Mouse (Mus musculus) heart, adult 11 months (tissue): ENCODE data around the gene Zfc3h1.

Experiments
- DNase-seq: peaks from one replicate; pipeline ENCODE4 v3.0.0; 2022

Gene Zfc3h1

DNA sequence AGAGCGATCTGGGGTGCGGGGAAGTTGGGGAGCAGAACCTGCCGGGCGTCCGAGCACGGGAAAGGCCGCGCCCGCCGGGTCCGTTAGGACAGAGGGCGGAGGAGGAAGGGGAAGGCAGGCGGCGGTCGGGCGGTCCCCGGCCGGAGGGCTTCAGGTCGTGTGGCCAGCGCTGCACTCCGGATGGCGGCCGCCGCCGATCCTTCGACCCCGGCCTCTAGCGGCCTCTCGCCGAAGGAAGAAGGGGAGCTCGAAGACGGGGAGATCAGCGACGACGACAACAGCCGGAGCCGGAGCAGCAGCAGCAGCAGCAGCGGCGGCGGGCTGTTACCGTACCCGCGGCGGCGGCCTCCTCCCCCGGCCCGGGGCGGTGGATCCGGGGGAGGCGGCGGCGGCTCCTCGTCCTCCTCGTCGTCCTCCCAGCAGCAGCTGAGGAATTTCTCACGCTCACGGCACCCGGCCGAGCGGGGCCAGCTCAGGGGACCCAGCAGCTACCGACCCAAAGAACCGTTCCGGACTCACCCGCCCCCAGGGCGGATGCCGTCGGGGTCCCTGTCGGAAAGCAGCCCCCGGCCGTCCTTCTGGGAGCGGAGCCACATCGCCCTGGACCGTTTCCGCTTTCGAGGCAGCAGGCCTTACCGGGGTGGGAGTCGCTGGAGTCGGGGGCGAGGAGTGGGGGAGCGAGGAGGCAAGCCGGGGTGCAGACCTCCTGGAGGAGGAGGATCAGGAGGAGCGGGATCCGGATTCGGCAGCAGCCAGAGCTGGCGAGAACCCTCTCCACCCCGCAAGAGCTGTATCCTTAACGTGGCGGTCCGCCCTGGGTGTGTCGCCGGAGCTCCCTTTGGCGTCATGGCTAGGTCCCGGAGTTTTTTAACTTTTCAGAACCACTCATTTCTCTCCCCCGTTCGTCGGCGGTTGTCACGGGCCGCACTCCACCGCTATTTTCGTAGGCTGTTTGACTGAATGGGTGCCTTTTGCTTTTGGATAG, 551 bp downstream of the Zfc3h1 start:
- DNase-seq, result peak; percentile 98

DNA sequence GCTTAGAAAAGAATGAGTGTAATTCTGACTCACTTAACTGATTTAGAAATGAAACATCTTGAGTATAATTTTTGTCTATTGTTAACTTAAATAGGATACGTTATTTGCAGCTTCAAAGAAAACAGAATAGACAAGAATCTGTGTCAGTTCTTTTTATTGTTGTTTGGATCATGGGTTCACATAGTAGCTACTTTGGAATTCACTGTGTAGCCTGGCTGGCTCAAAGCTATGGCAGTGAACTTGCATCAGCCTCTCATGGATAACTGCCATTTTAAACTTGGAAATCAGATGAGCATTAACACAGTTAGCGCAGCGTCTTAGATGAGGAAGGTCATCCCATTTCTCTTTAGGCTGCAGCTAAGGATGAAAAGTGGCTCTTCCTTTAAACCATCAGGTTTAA, 3.1 kb downstream of the Zfc3h1 start:
- no peak for DNase-seq

DNA sequence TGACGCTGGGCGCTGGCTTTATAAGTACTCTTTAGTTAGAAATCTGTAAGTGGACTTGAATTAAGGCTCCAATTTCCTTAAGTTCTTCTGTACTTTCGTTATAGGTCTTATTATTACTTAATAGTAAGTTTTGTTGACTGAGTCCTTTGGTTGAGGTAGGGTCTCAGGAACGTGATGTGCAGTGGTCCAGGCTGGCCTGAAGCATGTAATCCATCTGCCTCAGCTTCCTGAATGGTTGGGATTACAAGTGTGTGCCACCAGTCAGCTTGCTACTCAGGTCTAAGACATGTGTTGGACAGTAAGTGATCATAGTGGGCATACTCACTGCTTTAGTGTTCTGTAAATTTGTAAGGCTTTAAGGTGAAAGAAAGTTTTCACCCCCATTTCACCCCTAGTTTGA, 6.3 kb downstream of the Zfc3h1 start:
- no peak for DNase-seq

DNA sequence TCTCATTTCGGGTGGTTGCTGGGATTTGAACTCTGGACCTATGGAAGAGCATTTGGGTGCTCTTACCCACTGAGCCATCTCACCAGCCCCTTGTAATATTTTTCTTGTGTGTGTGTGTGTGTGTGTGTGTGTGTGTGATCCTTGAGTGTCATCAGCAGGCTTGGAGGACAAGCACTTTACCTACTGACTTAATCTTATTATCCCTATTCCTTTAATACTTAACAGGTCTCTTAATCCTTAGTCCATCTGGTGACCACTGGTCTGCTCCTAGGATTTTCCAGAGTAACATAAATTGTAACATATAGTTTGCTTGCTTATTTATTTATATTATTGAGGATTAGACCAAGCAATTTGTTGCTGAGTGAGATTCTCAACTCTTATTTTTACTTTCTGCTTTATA, 7.1 kb downstream of the Zfc3h1 start:
- DNase-seq, result no peak

DNA sequence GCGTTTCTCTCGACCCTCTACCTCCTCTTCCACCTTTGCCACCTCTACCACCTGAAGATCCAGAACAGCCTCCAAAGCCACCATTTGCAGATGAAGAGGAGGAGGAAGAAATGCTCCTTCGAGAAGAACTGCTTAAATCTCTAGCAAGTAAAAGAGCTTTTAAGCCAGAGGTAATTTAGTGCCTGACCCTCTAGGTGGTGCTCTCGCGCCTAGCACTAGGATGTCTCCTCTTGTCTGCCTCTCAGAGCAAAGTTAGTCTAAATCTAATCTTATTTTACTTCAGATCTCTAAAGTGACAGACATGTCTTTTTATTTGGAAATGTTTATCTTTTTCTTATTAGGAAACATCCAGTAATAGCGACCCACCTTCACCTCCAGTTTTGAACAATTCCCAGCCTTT, 21.6 kb downstream of the Zfc3h1 start:
- no peak for DNase-seq

DNA sequence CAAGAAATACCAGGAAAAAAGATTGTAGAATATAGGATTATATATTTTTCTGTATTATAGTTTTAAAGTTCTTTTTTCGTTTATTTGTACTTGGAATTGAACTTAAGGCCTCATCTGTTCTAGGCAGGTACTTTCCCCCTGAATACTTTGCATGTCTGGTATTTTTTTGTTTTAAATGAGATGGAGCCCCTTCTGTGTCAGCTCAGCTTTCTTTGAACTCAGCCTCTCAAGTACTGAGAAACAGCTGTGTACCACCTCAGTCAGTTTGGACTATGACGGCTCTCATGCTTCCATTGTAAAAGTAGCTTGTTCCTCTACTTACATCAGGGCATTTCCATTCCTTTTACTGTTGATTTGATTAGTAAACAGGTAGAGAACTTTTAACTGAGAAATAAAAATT, 28.7 kb downstream of the Zfc3h1 start:
- DNase-seq, result no peak

DNA sequence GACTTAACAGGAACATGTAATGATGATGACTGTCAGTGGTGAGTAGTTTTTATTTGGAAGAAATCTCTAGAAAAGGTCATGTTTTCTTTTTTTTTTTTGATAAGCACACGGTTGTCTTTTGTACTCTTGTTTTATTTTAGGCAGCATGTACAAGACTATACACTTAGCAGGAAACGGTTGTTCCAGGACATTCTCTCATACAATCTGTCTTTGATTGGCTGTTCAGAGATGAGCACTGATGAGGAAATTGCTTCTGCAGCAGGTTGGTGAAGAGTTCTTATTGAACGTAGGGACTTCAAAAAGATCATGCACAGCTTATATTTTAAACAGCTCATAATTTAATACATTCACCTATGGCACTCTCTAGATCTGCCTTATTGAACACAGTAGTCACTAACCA, 29.3 kb downstream of the Zfc3h1 start:
- no peak for DNase-seq

DNA sequence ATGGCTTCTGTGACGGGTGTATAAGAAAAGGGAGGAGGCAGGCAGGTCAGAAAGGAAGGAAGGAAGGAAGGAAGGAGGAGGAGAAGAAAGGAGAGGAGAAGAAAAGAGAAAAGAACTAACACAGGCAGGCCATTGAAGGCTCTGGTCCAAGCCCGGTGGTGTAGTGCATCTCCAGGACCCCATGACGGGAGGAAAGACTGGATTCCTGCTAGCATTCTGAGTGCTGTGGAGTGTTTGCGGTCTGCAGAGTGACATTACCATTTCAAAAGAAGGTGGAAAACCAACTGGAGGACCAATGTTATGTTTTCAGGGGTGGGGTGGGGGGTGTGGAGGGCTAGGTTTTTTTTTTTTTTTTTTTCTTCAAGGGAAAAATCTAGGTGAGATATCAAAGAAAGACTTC, 37.2 kb downstream of the Zfc3h1 start:
- DNase-seq, result no peak

DNA sequence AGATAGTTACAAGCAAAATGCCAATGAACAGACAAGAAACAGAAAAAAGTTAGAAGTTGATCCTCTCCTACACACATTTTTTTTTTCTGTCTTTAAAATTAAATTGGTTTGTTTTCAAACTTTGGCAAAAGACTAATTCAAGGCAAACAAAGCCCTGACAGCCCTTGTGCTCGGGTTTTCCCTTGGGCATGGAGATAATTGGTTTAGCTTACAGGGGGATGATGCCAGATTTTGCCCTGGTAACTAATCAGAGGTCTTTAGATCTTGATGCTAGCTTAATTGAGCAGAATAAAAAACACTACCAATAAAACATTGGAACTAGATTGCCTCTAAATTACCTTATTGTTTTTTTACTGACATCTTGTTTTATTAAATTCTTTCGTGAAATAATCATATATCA, 40.6 kb downstream of the Zfc3h1 start:
- DNase-seq, result no peak

DNA sequence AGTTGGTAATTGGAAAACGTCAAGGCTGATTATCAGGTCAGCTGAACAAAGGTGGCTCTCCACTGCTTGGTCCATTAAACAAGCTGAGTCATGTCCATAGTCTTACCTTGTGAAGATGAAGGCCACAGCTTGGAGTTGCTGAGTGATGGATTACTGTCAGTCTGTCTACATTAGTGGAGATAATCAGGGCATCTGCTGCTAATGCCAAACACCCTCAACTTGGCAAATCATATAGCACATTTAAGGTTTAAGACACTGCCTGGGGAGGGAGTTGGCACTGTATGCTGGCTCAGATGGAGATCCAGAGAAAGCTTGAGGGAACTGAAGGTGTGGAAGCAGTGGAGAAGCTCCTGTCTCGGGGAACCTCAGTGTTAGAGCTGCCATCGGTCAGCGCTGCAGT, 52.5 kb downstream of the Zfc3h1 start:
- DNase-seq, result no peak

DNA sequence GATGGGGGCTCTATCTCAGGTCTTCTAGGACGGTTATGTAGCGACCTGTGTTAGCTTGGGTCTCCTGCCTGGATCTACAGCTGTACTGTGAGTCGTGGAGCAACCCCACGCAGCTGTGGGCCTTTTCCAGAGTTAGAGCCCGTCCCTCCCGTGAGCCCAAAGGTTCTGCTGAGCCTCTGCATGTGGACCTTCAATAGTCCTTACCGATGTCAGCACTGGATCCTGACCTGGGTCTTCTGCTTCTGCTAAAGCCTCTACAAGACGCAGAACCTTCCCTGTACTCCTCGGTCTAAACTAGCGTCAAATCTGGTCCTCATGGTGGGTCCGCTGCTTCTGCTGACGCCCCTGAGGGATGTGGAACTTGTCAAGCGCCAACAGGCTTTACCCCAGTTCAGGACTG, 63.9 kb downstream of the Zfc3h1 start:
- peak; percentile 78 for DNase-seq

DNA sequence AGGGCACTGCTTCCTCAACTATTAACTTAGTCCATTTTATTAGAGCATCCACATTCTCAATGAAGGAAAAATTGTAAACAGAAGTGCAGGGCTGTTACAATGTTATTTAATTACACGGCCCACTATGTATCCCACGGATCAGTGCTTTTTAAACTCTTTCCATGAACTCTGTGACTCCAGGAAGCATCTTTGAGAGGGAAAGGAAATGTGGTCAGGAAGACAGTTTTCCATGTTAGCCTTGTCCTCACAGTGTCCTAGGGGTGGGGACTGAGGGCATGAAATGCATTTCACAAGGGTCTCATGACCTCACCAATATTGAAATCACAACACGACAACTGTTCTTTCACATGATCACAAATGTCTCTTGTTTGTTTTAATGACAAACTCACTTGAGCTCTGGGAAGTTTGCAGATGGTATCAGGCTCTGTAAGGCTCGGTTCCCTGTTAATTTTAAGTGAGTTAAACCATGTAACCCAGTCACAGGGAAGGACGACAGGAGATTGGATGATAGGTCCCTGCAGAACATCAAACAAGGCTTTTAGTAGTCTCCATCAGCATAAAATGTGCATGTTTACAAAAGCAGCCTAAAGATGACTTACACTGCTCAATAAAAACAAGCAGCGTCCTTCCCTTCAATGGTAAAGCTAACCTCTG, 72.7 kb downstream of the Zfc3h1 start:
- peak; percentile 67 for DNase-seq

DNA sequence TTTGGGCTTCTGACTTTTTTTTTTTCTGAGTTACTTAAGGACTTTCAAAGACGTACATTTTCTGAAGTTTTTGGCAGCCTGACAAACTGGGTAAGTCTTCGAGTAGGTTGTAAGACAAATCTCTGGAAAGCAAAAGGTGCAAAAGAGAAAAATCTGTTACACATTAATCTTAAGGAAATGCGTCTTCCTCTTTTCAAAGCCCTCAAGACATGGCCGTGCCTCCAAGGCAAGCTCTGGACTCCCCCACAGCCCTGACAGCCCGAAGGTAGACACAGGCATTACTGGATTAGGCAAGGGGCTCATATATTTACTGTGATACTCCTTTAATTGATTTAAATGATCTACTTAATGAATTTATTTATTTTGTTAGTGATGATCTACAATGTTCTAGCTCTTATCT, 77.9 kb downstream of the Zfc3h1 start:
- no peak for DNase-seq

DNA sequence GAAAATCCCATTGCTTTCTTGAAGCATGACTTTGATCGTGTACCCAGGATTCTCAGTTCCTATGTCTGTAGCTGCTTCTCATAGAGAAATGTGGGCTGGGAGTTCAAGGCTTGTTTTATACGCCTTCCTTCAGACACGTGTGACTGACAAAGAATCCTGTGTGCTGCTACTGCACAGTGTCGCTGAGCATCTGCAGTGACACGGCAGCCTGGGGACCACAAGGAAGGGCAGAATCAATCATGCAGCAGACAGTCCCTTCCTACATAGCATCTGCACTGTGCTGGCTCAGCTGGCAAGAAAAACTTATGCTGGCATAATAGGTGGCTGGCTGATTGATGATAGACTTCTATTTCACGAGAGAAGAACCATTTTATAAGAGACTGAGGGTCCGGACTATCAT, 80.3 kb downstream of the Zfc3h1 start:
- peak; percentile 79 for DNase-seq

DNA sequence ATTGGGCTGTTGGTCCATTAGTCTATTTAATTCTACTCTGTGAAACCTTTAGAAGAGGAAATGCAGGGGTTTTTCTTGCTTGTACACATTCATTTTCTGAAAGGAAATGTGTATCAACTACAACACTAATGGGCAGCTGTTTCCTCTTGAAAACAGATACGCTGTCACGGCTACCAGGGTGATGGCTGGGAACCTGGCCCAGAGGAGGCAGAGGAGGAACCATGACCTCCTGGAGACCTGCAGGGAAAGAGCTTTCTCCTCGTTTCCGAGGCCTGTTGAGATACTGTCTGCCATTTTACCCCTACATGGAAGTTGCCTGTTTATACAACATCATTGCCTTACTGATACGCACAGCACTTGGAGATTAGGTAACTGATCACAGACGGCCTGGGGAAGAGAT, 81.0 kb downstream of the Zfc3h1 start:
- DNase-seq, result peak; percentile 78

DNA sequence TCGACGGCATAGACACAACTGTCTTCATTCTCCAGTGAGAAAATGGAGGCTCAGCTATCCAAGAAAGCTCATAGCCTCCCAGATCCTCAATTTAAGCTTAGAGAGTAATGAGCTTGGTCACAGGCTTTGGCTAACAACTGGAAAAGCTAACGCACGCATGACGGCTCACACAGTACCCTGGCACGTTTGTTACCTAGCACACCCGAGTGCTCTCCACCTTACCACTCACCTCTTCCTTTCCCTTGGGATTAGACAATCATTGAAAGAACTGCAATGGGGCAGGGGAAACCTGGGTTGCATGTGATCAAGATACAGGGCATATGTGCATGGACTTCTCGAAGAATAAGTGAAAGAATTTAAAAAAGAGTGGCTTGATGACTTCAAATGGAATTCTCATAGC, 83.2 kb downstream of the Zfc3h1 start:
- DNase-seq, result peak; percentile 64

DNA sequence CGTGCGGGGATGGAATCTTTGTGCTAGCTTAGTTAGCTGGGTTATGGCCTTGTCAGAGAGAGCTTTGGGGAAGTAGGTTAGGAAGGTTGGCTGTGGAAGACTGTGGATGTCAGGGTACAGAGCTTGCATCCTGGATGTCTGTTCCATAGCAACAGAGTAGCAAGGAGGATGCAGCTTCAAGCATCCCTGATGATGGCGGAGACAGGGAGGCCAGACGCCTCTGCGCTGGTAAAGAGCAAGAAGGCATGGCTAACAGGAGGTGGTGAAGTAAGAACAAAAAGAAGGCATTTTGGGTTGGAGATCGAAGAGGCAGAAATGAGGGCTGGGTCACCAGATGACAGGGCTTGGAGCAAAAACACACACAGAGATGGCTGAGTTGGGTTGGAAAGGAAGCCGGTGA, 83.9 kb downstream of the Zfc3h1 start:
- DNase-seq, result peak; percentile 30

DNA sequence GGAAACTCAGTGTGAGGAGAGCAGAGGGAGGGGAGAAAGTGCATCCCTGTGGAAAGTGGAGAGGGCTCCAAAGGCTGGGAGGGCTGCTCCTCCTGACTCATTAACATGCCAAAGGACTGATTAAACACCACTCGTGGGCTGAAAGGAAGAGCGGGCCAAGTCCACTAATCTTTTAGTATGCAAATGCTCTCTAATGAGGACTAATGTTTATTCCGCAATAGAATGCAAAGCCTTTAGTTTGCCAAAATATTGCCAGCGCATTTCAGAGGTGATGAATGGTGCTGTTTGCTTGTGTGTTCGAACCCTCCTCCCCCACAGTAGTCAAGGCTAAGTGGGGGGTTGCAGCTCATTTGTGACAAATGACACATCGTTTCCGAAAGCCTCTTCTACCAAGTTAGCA, 84.3 kb downstream of the Zfc3h1 start:
- peak; percentile 34 for DNase-seq

DNA sequence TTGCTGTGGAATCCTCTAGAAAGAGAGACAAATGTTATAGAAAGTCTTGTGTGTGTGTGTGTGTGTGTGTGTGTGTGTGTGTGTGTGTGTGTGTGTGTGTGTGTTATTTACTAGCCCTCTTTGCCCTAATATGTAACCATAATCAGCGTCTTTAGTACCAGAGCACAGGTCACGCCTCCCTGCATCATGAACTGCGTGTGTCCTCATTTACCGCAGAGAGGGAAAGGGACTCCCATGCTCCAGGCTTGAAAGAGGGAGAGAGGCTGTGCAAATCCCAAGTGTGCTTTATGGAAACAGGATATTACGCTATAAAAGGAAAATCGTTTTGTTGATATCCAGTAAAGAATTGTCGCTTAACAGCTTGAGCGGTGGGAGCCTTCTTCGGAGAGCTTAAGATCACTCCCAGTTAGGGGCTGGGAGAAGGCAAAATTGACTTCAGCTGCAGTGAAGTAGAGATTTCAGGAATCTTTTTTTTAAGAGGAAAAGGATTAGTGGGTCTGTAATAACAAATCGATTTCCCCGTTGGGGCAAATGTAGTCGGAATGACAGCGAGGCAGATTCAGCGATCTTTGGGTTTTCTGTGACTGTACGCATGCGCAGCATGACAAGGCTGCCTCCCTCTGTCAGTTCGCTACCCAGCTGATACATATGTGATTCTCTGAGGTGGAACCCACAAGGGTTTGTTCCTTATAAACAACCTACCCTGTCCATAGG, 86.0 kb downstream of the Zfc3h1 start:
- peak; percentile 72 for DNase-seq

DNA sequence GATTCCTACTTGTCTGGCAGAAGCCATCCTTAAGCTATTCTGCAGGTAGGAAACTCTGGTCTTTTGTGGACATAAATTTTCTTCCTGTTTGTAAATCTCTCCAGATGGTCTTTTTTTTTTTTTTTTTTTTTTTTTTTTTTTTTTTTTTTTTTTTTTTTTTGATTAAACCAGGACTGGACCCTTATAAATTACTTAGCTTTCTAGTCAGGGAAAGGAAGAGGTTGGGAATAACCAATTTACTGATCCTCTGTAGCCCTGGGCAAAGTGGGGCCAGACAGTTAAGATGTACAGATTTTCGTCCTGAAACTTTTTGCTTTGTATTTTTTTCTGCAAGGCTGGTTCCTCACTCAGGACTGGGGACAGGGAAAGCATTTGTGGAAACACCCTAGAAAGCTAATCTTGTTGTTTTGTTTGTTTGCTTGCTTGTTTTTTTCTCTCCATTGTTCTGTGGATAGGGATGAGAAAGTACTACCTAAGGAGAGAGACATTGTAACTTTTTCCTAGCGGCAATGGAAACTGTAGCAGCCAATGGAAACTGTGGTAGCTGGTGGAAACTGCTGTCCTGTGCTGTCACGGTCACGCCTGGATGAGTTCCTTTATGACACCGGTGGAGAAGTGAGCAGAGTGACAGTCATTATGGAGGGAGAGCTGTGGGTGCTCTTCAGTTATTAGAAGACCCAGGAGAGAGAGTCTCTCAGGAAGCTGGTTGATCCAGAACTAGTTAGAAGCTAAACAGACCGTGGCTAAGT, 88.6 kb downstream of the Zfc3h1 start:
- peak; percentile 0 for DNase-seq

DNA sequence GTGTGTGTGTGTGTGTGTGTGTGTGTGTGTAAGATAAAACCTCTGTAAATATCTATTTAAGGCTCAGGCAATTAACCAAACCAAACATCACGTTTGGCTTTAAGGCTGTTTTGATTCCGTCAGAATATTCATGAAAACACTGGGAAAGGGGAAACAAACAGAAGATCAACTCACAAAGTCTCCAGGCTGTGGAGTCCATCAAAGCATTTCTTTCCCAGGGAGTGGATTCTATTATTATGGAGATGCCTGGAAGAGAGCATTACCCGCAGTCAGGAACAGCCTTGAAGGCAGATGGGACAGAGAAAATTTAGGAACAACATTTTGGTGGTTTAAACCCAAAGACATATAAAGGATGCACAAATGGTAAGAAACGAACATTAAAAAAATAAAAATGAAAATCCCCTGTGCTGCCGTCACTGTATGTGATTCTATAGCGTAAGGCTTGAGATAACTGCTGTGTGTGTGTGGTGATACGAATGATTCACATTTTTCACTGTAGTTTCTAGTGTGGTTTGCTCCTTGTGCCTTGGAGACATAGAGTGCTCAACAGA, 90.3 kb downstream of the Zfc3h1 start:
- DNase-seq, result no peak

DNA sequence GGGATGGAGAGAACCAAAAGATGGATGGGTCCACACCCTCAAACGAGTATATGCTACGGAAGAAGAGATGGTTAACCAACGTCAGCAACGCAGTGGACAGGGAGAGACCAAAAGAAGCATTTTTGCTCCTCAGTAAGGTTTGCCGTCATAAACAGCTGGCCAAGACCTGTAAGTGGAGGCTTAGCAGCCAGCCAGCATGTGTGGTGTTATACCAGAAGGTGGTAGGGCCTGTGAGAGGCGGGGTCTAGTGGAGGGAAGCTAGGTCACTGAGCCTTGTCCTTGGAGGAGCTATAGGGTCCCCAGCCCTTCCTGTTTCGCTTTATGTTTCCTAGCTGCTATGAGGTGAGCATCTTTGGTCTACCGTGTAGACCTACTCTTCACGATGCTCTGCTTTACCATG, 91.7 kb downstream of the Zfc3h1 start:
- peak; percentile 51 for DNase-seq
